ENCODE assay signal across 8 mouse cellular contexts in the genomic region with DNA sequence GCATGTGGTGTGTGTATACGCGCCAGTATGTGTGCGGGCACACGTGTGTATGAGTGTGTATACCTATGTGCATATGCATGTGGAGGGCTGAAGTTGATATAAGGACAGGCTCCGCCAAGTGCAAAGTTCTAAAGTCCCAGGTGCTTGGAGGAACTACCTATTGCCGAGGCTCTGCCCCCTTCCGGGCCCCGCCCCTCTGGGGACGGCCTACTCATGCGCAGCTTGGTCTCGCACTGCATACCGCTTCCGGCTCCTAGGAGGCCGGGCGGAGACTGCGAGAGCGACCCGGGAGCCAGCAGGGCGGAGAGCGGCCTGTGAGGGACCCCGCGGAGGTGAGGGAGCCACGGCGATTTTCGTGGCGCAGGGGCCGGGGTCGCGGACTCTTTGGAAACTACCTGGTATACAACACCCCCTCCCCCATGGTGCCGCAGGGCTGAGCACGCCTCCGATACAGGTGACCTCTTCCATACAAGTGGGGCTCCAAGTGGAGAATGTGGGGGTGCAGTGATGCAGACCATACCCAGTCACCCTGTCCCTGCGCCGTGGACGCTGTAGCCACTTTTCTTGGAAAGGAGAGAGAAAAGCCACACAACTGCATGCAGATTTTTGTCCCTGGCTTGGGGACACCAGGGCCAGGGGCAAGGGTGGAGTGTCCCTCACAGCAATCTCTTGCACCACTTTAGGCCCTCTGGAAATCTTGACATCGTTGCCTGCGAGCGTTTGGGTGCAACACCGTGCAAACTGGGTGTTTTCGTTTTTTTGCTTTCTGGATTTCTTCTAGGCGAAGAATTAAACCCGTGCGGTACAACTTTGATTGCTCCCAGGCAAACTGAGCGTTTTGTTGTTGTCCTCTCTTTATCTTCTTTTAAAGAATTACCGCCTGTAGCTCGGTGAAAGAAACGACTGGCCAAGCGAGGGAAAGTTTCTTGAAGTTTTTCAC. TPM values are rescaled to one million over a fixed set of nuclear protein-coding genes. Genes with fewer than 3 reads are reported as not detected.
DNase-seq lines count a peak whose midpoint lies in the region; ATAC-seq and TF ChIP-seq lines count a peak whose summit lies in the region.

A gene (plus strand): TSS at position 236 of the 940 bp plus-strand sequence.

- peak; percentile 82 for DNase-seq in c-Kit-positive CD71-positive TER-119-positive erythroid progenitor cells, embryonic 14.5 days (ENCODE audit: low spot score)
- DNase-seq in forebrain, embryonic 11.5 days (ENCODE audit: low spot score): peak; percentile 90
- peak; percentile 92 for DNase-seq in kidney, postnatal 0 days (ENCODE audit: low spot score)
- DNase-seq in liver: peak; percentile 93
- peak; percentile 85 for DNase-seq in midbrain, postnatal 0 days (ENCODE audit: low spot score)
- DNase-seq in spleen, postnatal 14 days (ENCODE audit: low spot score in 2 of 2): peak; percentile 35 to 45

- peak within 1 kb of the TSS; percentile 79 for H3K9ac ChIP-seq in forebrain, embryonic 11.5 days (ENCODE audit: low read length)
- H3K9ac ChIP-seq in heart, embryonic 14.5 days (ENCODE audit: low read length): peak within 1 kb of the TSS; percentile 88
- peak within 1 kb of the TSS; percentile 82 for H3K9ac ChIP-seq in kidney, postnatal 0 days (ENCODE audit: low read depth, low read length)
- H3K9ac ChIP-seq in midbrain, postnatal 0 days (replicated peaks; ENCODE audit: low read length, poor library complexity, severe bottlenecking): peak within 1 kb of the TSS; percentile 75

- no peaks in the 10 kb centered on the region for H3K27me3 ChIP-seq in forebrain, embryonic 11.5 days (ENCODE audit: control insufficient read depth, insufficient read depth, low read length)
- H3K27me3 ChIP-seq in heart, embryonic 14.5 days (ENCODE audit: control insufficient read depth, insufficient read depth, low read length): no peaks in the 10 kb centered on the region
- H3K27me3 ChIP-seq in kidney, postnatal 0 days (ENCODE audit: insufficient read depth, low read length): no peaks in the 10 kb centered on the region
- H3K27me3 ChIP-seq in midbrain, postnatal 0 days (ENCODE audit: insufficient read depth, low read length): no peaks in the 10 kb centered on the region

- H3K4me2 ChIP-seq in forebrain, embryonic 11.5 days (ENCODE audit: low read depth, low read length, severe bottlenecking): peak within 1 kb of the TSS; percentile 74
- H3K4me2 ChIP-seq in heart, embryonic 14.5 days (ENCODE audit: low read length): peak within 1 kb of the TSS; percentile 90
- peak within 1 kb of the TSS; percentile 88 for H3K4me2 ChIP-seq in kidney, postnatal 0 days (ENCODE audit: low read length)
- H3K4me2 ChIP-seq in midbrain, postnatal 0 days (ENCODE audit: low read depth, low read length, poor library complexity, severe bottlenecking): peak within 1 kb of the TSS; percentile 87

- H3K4me3 ChIP-seq in forebrain, embryonic 11.5 days (ENCODE audit: low read depth, low read length): peak within 1 kb of the TSS; percentile 78
- peak within 1 kb of the TSS; percentile 87 to 89 for H3K4me3 ChIP-seq in heart, embryonic 14.5 days (ENCODE audit: control insufficient read depth in 1 of 2, insufficient read depth in 1 of 2, low read depth in 1 of 2, low read length in 2 of 2)
- peak within 1 kb of the TSS; percentile 87 for H3K4me3 ChIP-seq in kidney, postnatal 0 days (replicated peaks; ENCODE audit: low read depth, low read length)
- H3K4me3 ChIP-seq in midbrain, postnatal 0 days (ENCODE audit: low read depth, low read length): peak within 1 kb of the TSS; percentile 83

- no peaks in the 10 kb centered on the region for H3K9me3 ChIP-seq in forebrain, embryonic 11.5 days (ENCODE audit: control insufficient read depth, low read length)
- H3K9me3 ChIP-seq in heart, embryonic 14.5 days (ENCODE audit: control insufficient read depth, low read length): no peaks in the 10 kb centered on the region
- H3K9me3 ChIP-seq in kidney, postnatal 0 days (replicated peaks; ENCODE audit: low read length): no peaks in the 10 kb centered on the region
- no peaks in the 10 kb centered on the region for H3K9me3 ChIP-seq in midbrain, postnatal 0 days (ENCODE audit: low read length)

- H3K27ac ChIP-seq in forebrain, embryonic 11.5 days (ENCODE audit: low read depth, low read length): no peak within 1 kb of the TSS
- H3K27ac ChIP-seq in heart, embryonic 14.5 days (replicated peaks in 1 of 2; ENCODE audit: control insufficient read depth in 1 of 2, insufficient read depth in 1 of 2, low read depth in 2 of 2, low read length in 2 of 2): peak within 1 kb of the TSS in 1 of 2 experiments; percentile 57; a peak in 2 of 4 replicates
- H3K27ac ChIP-seq in kidney, postnatal 0 days: peak within 1 kb of the TSS; percentile 75
- peak within 1 kb of the TSS; percentile 55; the same call in 1 of the 2 replicates for H3K27ac ChIP-seq in midbrain, postnatal 0 days (ENCODE audit: low read depth, low read length)

- 1% methylated on average over 48 of the region's 48 CpGs for WGBS in forebrain, embryonic 11.5 days
- 2% methylated on average over 48 of the region's 48 CpGs for WGBS in heart, embryonic 14.5 days
- 1% methylated on average over 48 of the region's 48 CpGs for WGBS in kidney, postnatal 0 days
- 1% methylated on average over 48 of the region's 48 CpGs for WGBS in midbrain, postnatal 0 days

- ATAC-seq in CD4-positive, CD25-positive, alpha-beta regulatory T cell, adult 4 months: no peak
- ATAC-seq in forebrain, embryonic 11.5 days (replicated peaks; ENCODE audit: low FRiP score): peak; percentile 97
- ATAC-seq in heart, embryonic 14.5 days (ENCODE audit: insufficient number of reproducible peaks, insufficient read depth, low FRiP score, low read depth): peak; percentile 92
- peak; percentile 97 for ATAC-seq in kidney, postnatal 0 days (replicated peaks; ENCODE audit: low FRiP score, low read depth)
- ATAC-seq in midbrain, postnatal 0 days (ENCODE audit: low FRiP score): peak; percentile 95

- H3K4me1 ChIP-seq in forebrain, embryonic 11.5 days (replicated peaks; ENCODE audit: control insufficient read depth, insufficient read depth, low read length): peaks cover 8% of the 10 kb centered on the region; the same call in 1 of the 2 replicates
- H3K4me1 ChIP-seq in heart, embryonic 14.5 days (ENCODE audit: control insufficient read depth in 2 of 2, insufficient read depth in 2 of 2, low read length in 2 of 2): peaks cover 10 to 19% of the 10 kb centered on the region in 2 experiments
- peaks cover 9% of the 10 kb centered on the region for H3K4me1 ChIP-seq in kidney, postnatal 0 days (replicated peaks; ENCODE audit: insufficient read depth, low read length)
- H3K4me1 ChIP-seq in midbrain, postnatal 0 days (ENCODE audit: insufficient read depth, low read length): peaks cover 7% of the 10 kb centered on the region; the same call in 1 of the 2 replicates

- no peaks in the 10 kb centered on the region; the same call in 1 of the 2 replicates for H3K36me3 ChIP-seq in forebrain, embryonic 11.5 days (ENCODE audit: control insufficient read depth, insufficient read depth, low read length)
- H3K36me3 ChIP-seq in heart, embryonic 14.5 days (ENCODE audit: control insufficient read depth, insufficient read depth, low read length): no peaks in the 10 kb centered on the region
- no peaks in the 10 kb centered on the region for H3K36me3 ChIP-seq in kidney, postnatal 0 days (ENCODE audit: insufficient read depth, low read length)
- no peaks in the 10 kb centered on the region for H3K36me3 ChIP-seq in midbrain, postnatal 0 days (ENCODE audit: insufficient read depth, low read length)

- peak; percentile 18; the same call in 1 of the 2 replicates for TF ChIP-seq CTCF in kidney, postnatal 0 days (IDR thresholded peaks at IDR 0.05; ENCODE audit: low read depth)
- peak; percentile 23; the same call in 1 of the 2 replicates for TF ChIP-seq CTCF in midbrain, postnatal 0 days (IDR thresholded peaks at IDR 0.05)

RNA-seq across cellular contexts. Expression of the gene that starts here (rescaled TPM):
- polyA plus RNA-seq in CD4-positive, CD25-positive, alpha-beta regulatory T cell, adult 4 months (2017; shearing (Covaris generic)): 10 to 100 TPM; 27.6 to 35.8 TPM
- polyA plus RNA-seq in forebrain, embryonic 11.5 days (2014; fragmentation: Nextera tagmentation; extraction: Ambion mirVana): 10.4 and 12.3 TPM in 2 replicates
- 4.6 and 6.0 TPM in 2 replicates for polyA plus RNA-seq in heart, embryonic 14.5 days (2014; fragmentation: Nextera tagmentation; extraction: Ambion mirVana)
- 9.6 and 10.6 TPM in 2 replicates for polyA plus RNA-seq in kidney, postnatal 0 days (2015; fragmentation: Nextera tagmentation; extraction: Ambion mirVana)
- total RNA-seq in midbrain, postnatal 0 days (2014; rRNA removed): 34.3 and 46.0 TPM in 2 replicates
- 6.8 and 7.2 TPM in 2 replicates for polyA plus RNA-seq in midbrain, postnatal 0 days (2015; fragmentation: Nextera tagmentation; extraction: Ambion mirVana)

Comparison
In these comparisons a context has a peak if more than half of its experiments do, and no peak if none do; other contexts are left out.
1. DNase-seq: peak in every context shown above with its lines; median percentile 93 in liver; 92 in kidney, postnatal 0 days; 90 in forebrain, embryonic 11.5 days; 85 in midbrain, postnatal 0 days; 82 in c-Kit-positive CD71-positive TER-119-positive erythroid progenitor cells, embryonic 14.5 days; 40 in spleen, postnatal 14 days.